Mouse (Mus musculus): ENCODE measurements around the gene Fam118b. TPM values are rescaled to one million over a fixed set of nuclear protein-coding genes. Genes with fewer than 3 reads are reported as not detected.

The Fam118b gene
- polyA plus RNA-seq, 1 experiment from 2014 or later = 38.5 TPM

DNA sequence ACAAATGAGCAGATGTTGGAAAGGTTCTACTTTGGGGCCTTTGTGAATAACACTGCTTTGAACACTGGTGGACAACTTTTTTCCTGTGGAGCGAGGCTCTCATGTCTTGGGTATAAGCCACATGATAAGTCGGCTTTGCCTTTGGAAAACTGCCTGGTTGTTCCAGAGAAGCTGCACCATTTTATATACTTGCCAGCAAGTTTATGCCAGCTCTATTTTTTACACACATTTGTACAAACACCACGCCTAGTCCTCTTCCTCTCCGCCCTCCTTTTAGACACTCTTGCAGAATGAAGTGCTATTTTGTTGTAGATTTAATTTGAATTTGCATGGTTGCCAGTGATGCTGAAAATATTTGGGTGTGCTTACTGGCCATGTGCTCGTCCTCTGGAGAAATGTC lies 25.9 kb upstream of the Fam118b start:
- Histone ChIP-seq H3K27me3 (ENCODE audit: control insufficient read depth, insufficient read depth, low read length) (no peaks in the 10 kb centered on the region), H3K4me2 (replicated peaks; ENCODE audit: low read depth, low read length) (no peak overlapping the region), H3K4me3 (ENCODE audit: low read length) (no peak overlapping the region), H3K9ac (ENCODE audit: low read depth, low read length) (no peak overlapping the region), H3K36me3 (ENCODE audit: control insufficient read depth, insufficient read depth, low read length) (no peaks in the 10 kb centered on the region), H3K4me1 (ENCODE audit: control insufficient read depth, insufficient read depth, low read length) (no peaks in the 10 kb centered on the region), H3K27ac (ENCODE audit: low read depth, low read length) (no peak overlapping the region), H3K9me3 (ENCODE audit: control insufficient read depth, low read length) (no peaks in the 10 kb centered on the region)
- 91% methylated on average over 5 of the region's 5 CpGs for WGBS
- ATAC-seq (ENCODE audit: low FRiP score, low TSS enrichment) = no peak

DNA sequence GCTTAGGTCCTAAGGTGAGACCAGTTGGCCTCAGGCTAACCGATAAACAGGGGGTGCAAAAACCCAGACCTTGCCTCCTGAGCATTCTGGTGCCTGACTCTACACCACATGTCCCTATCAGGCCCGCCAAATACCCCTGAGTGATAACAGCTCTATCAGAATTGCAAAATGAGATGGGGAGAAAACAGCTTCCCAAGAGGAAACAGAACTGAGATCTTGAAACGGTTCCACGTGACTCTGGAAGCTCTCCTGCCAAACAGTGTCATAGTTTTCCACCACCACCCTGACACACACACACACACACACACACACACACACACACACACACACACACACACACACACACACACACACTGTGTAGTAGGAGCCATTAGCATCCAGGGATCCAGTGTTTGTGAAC lies 23.3 kb upstream of the Fam118b start:
- Histone ChIP-seq H3K9me3 (ENCODE audit: control insufficient read depth, low read length) (no peaks in the 10 kb centered on the region), H3K4me3 (ENCODE audit: low read length) (no peak overlapping the region), H3K27ac (ENCODE audit: low read depth, low read length) (no peak overlapping the region), H3K4me1 (ENCODE audit: control insufficient read depth, insufficient read depth, low read length) (no peaks in the 10 kb centered on the region), H3K36me3 (ENCODE audit: control insufficient read depth, insufficient read depth, low read length) (no peaks in the 10 kb centered on the region), H3K4me2 (replicated peaks; ENCODE audit: low read depth, low read length) (no peak overlapping the region), H3K9ac (ENCODE audit: low read depth, low read length) (no peak overlapping the region), H3K27me3 (ENCODE audit: control insufficient read depth, insufficient read depth, low read length) (no peaks in the 10 kb centered on the region)
- WGBS = 88% methylated on average over 4 of the region's 4 CpGs
- ATAC-seq (ENCODE audit: low FRiP score, low TSS enrichment) = no peak

DNA sequence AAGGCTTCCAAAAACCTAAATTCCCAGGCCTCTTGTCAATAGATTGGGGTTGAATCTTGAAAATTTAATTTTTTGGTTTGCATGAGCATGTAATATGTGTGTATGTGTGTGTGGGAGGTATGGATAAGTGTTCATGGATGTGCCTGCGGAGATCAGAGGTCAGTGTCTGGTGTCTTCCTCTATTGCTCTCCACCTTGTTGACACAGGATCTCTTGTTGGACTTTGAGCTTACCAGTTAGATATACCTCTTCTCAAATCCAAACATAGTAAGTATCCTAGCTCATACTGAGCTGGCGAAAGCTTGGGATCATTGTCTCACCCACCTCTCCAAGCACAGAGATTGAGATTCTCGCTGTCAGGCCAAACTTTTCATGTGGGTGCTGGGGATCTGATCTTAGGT lies 22.8 kb upstream of the Fam118b start:
- ATAC-seq (ENCODE audit: low FRiP score, low TSS enrichment) = no peak
- H3K4me1 ChIP-seq (ENCODE audit: control insufficient read depth, insufficient read depth, low read length) = no peaks in the 10 kb centered on the region
- 92% methylated on average over 3 of the region's 3 CpGs for WGBS

DNA sequence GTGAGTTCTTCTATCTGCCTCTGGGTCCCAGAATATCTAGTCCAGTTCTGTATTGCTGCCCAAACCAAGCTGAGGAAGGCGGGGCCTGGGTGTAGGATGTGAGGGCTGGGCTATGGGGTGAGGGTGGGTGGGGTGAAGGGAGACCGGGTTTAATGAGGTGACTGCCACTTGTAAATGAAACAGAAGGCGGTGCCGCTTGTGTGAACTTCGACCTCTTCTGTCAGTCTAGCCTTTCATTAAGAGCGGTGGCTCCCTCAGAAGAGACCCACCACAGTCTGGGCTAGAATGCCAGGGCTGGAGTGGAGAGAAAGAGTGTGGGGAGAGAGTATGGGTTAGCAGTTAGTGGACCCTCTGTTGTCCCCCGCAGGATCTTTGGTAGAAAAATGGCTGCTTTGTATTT lies 22.4 kb upstream of the Fam118b start:
- Histone ChIP-seq H3K9me3 (ENCODE audit: control insufficient read depth, low read length) (no peaks in the 10 kb centered on the region), H3K27me3 (ENCODE audit: control insufficient read depth, insufficient read depth, low read length) (no peaks in the 10 kb centered on the region), H3K4me1 (ENCODE audit: control insufficient read depth, insufficient read depth, low read length) (no peaks in the 10 kb centered on the region), H3K27ac (ENCODE audit: low read depth, low read length) (no peak overlapping the region), H3K36me3 (ENCODE audit: control insufficient read depth, insufficient read depth, low read length) (no peaks in the 10 kb centered on the region), H3K4me2 (replicated peaks; ENCODE audit: low read depth, low read length) (no peak overlapping the region), H3K4me3 (ENCODE audit: low read length) (no peak overlapping the region), H3K9ac (ENCODE audit: low read depth, low read length) (no peak overlapping the region)
- WGBS = 24% methylated on average over 7 of the region's 7 CpGs
- peak; percentile 68 for ATAC-seq (ENCODE audit: low FRiP score, low TSS enrichment)

More for the DNA sequence above, 22.8 kb upstream of the Fam118b start:
- Histone ChIP-seq H3K36me3 (ENCODE audit: control insufficient read depth, insufficient read depth, low read length) (no peaks in the 10 kb centered on the region), H3K9ac (ENCODE audit: low read depth, low read length) (no peak overlapping the region), H3K27ac (ENCODE audit: low read depth, low read length) (no peak overlapping the region), H3K9me3 (ENCODE audit: control insufficient read depth, low read length) (no peaks in the 10 kb centered on the region), H3K27me3 (ENCODE audit: control insufficient read depth, insufficient read depth, low read length) (no peaks in the 10 kb centered on the region), H3K4me3 (ENCODE audit: low read length) (no peak overlapping the region), H3K4me2 (replicated peaks; ENCODE audit: low read depth, low read length) (no peak overlapping the region)

DNA sequence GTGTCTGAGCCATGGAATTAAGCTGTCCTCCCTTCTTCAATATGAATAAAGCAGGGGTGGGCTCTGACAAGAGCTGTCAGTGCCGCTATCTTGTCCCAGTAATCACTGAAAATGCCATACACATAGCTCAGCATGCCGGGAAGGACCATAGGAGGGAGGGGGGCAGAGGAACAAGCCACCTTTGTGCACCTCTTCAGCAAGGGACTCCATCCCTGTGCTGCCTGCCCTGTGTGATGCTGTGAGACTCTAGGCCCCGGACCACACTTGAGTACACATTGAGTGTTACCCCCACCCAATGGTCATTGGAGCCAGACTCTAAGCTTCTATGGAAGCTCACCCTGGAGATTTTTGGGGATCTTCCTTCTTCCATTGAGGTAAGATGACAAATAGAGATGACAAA lies 18.7 kb upstream of the Fam118b start:
- Histone ChIP-seq H3K36me3 (ENCODE audit: control insufficient read depth, insufficient read depth, low read length) (no peaks in the 10 kb centered on the region), H3K9me3 (ENCODE audit: control insufficient read depth, low read length) (no peaks in the 10 kb centered on the region), H3K27me3 (ENCODE audit: control insufficient read depth, insufficient read depth, low read length) (no peaks in the 10 kb centered on the region), H3K4me1 (ENCODE audit: control insufficient read depth, insufficient read depth, low read length) (peaks cover 13% of the 10 kb centered on the region; the same call in 1 of the 2 replicates), H3K4me3 (ENCODE audit: low read length) (no peak overlapping the region), H3K27ac (ENCODE audit: low read depth, low read length) (no peak overlapping the region), H3K4me2 (replicated peaks; ENCODE audit: low read depth, low read length) (no peak overlapping the region), H3K9ac (ENCODE audit: low read depth, low read length) (no peak overlapping the region)
- ATAC-seq (ENCODE audit: low FRiP score, low TSS enrichment) = no peak
- WGBS = 94% methylated on average over 3 of the region's 3 CpGs

- Histone ChIP-seq H3K4me1 (ENCODE audit: control insufficient read depth, insufficient read depth, low read length) (peaks cover 13% of the 10 kb centered on the region; the same call in 1 of the 2 replicates), H3K27ac (ENCODE audit: low read depth, low read length) (no peak overlapping the region), H3K4me3 (ENCODE audit: low read length) (no peak overlapping the region), H3K9ac (ENCODE audit: low read depth, low read length) (no peak overlapping the region), H3K9me3 (ENCODE audit: control insufficient read depth, low read length) (no peaks in the 10 kb centered on the region), H3K36me3 (ENCODE audit: control insufficient read depth, insufficient read depth, low read length) (no peaks in the 10 kb centered on the region), H3K4me2 (replicated peaks; ENCODE audit: low read depth, low read length) (no peak overlapping the region), H3K27me3 (ENCODE audit: control insufficient read depth, insufficient read depth, low read length) (no peaks in the 10 kb centered on the region)
- 84% methylated on average over 4 of the region's 4 CpGs for WGBS
- no peak for ATAC-seq (ENCODE audit: low FRiP score, low TSS enrichment)
Measured at GRCm38 (mm10) chr9:35284351-35284750, 16.7 kb upstream of the Fam118b start.

- WGBS = 56% methylated on average over 13 of the region's 13 CpGs
- Histone ChIP-seq H3K27ac (ENCODE audit: low read depth, low read length) (no peak overlapping the region), H3K4me1 (ENCODE audit: control insufficient read depth, insufficient read depth, low read length) (peaks cover 13% of the 10 kb centered on the region; the same call in 1 of the 2 replicates), H3K9me3 (ENCODE audit: control insufficient read depth, low read length) (no peaks in the 10 kb centered on the region), H3K36me3 (ENCODE audit: control insufficient read depth, insufficient read depth, low read length) (no peaks in the 10 kb centered on the region), H3K9ac (ENCODE audit: low read depth, low read length) (no peak overlapping the region), H3K4me2 (replicated peaks; ENCODE audit: low read depth, low read length) (no peak overlapping the region), H3K27me3 (ENCODE audit: control insufficient read depth, insufficient read depth, low read length) (no peaks in the 10 kb centered on the region), H3K4me3 (ENCODE audit: low read length) (no peak overlapping the region)
- ATAC-seq (ENCODE audit: low FRiP score, low TSS enrichment) = peak; percentile 55; the same call in 1 of the 2 replicates
Measured at GRCm38 (mm10) chr9:35283415-35284069, 15.9 kb upstream of the Fam118b start.

- ATAC-seq (ENCODE audit: low FRiP score, low TSS enrichment) = peak; percentile 66
- no peaks in the 10 kb centered on the region for H3K27me3 ChIP-seq (ENCODE audit: control insufficient read depth, insufficient read depth, low read length)
- H3K4me2 ChIP-seq (replicated peaks; ENCODE audit: low read depth, low read length) = no peak overlapping the region
- H3K27ac ChIP-seq (ENCODE audit: low read depth, low read length) = no peak overlapping the region
- no peaks in the 10 kb centered on the region for H3K9me3 ChIP-seq (ENCODE audit: control insufficient read depth, low read length)
- no peak overlapping the region for H3K9ac ChIP-seq (ENCODE audit: low read depth, low read length)
- 52% methylated on average over 5 of the region's 5 CpGs for WGBS
- H3K36me3 ChIP-seq (ENCODE audit: control insufficient read depth, insufficient read depth, low read length) = peaks cover 3% of the 10 kb centered on the region
- H3K4me1 ChIP-seq (ENCODE audit: control insufficient read depth, insufficient read depth, low read length) = peaks cover 13% of the 10 kb centered on the region; the same call in 1 of the 2 replicates
- H3K4me3 ChIP-seq (ENCODE audit: low read length) = no peak overlapping the region
Measured at GRCm38 (mm10) chr9:35282851-35283200, 15.2 kb upstream of the Fam118b start.

DNA sequence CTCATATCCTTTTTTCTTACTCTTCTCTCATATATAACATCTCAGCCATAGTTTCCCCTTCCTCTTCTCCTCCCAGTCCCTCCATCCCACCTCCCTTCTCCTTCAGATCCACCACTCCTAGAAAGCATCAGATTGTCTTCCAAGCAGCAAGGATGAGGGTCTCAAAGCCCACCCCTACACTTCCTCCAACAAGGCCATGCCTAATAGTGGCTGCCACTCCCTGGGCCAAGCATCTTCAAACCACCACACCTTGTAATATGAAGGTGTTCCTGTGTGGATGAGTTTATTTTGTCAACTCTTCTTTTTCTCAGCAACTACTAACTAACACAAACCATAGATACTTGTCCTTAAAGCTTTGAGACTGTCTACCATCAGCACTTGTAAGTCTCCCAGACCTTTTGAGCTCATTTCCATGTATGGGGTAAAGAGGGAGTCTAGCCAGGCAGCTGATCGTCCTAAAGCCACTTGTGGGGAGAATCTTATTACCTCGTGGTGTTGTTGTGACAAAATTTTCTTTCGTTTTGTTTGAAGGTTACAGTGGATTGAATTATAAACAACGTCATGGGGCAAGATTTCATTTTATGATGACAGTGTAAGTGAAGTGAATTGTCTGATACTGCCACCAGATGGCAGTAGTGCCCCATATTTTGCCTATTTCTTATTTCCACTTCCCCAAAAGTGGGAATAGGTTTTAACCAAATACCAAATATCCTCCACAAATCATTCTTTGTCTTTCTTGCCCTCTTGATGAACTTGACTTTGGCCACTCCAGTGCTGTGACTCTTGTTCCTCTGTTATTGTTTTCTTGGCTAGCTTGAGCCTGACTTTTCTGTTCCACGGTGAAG lies 14.6 kb upstream of the Fam118b start:
- peaks cover 9% of the 10 kb centered on the region for H3K36me3 ChIP-seq (ENCODE audit: control insufficient read depth, insufficient read depth, low read length)
- no peak overlapping the region for H3K4me2 ChIP-seq (replicated peaks; ENCODE audit: low read depth, low read length)
- 9% methylated on average over 5 of the region's 5 CpGs for WGBS
- no peak overlapping the region for H3K4me3 ChIP-seq (ENCODE audit: low read length)
- H3K4me1 ChIP-seq (ENCODE audit: control insufficient read depth, insufficient read depth, low read length) = peaks cover 13% of the 10 kb centered on the region; the same call in 1 of the 2 replicates
- H3K27me3 ChIP-seq (ENCODE audit: control insufficient read depth, insufficient read depth, low read length) = no peaks in the 10 kb centered on the region
- no peaks in the 10 kb centered on the region for H3K9me3 ChIP-seq (ENCODE audit: control insufficient read depth, low read length)
- H3K9ac ChIP-seq (ENCODE audit: low read depth, low read length) = no peak overlapping the region
- ATAC-seq (ENCODE audit: low FRiP score, low TSS enrichment) = peak; percentile 44; the same call in 1 of the 2 replicates
- no peak overlapping the region for H3K27ac ChIP-seq (ENCODE audit: low read depth, low read length)

All from kidney, embryonic 14.5 days (tissue).